Mouse (Mus musculus): ENCODE results near the gene Emp3. TPM values are rescaled to one million over a fixed set of nuclear protein-coding genes. Genes with fewer than 3 reads are reported as not detected.

The Emp3 gene
- polyA plus RNA-seq, 1 experiment from 2014 or later: 33.2 TPM

DNA sequence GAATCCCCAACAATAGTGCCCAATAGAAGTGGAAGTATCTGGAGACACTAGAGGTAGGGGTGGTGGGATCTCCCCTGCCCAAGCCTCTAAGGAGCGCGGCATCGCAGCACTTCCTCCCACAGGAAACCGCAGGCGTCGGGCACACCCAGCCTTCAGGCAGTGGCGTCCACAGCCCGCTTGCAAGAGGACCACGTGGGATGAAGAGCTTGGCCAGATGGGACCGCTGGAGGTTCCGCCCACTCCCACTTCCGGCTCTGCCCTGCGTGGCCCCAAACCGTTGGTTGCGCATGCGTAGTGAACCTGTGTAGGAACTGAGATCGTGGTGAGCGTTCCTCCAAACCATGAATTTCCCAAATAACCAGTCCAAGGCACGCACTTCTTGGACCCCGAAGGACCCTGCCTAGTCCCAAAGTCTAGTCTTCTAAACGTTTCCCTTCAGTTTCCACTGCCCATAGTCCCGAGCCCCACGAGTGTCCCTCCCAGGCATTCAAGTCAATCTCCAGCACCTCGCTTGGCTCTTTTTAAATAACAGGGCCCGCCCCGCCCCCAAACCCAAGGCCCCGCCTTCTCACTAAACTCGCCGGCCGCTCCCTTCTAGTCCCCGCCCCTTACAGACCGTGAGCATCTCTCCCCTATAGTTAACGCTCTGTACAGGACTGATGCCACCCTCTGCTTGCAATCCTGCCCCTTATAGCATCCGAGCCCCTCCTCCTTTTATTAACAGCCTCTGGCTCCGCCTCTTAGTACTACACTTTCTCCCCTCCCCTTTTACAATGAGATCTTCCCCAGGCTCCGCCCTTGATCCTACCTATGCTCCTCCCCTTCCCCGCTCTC, 1.9 kb upstream of the Emp3 start:
- peak overlapping the region; percentile 41 for H3K4me3 ChIP-seq
- under 1% methylated on average over 37 of the region's 37 CpGs for WGBS
- no peaks in the 10 kb centered on the region for H3K9me3 ChIP-seq
- ATAC-seq (ENCODE audit: low FRiP score, low read depth): peak; percentile 91
- peaks cover 13% of the 10 kb centered on the region; the same call in 1 of the 2 replicates for H3K4me1 ChIP-seq
- H3K9ac ChIP-seq: peak overlapping the region; percentile 3; the same call in 1 of the 2 replicates
- no peaks in the 10 kb centered on the region for H3K36me3 ChIP-seq
- peak overlapping the region; percentile 54 for H3K27ac ChIP-seq
- H3K27me3 ChIP-seq (replicated peaks): no peaks in the 10 kb centered on the region; the same call in 1 of the 2 replicates
- peak overlapping the region; percentile 63 for H3K4me2 ChIP-seq (replicated peaks)

DNA sequence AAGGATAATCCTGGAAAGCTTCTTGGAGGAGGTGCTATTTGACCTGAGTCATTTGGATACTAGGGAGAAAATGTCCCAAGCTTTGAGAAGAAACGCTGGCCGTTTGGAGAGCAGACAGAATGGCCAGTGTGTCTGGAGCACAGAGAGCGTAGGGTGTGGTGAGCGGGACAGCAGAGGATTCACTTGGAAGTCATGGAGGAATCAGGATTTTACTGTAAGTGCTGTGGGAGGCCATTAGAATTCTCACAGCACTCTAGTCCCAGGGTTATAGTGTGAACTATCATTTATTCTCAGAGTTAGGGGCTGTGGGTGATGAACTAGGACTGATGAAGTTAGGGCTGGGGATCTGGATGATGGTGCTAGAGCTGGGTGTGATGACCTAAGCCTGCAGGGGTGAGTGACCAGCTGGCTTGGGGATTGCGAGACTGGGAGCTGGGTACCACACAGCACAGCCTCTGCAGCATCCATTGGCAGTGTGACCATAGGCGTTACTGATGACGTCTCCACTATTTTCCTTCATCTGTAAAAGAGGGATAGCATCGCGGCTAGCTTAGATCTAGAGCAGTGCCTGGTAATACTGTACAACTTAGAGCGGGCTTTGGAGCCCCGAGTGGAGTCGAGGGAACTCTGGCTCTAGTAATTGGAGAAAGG, 871 bp upstream of the Emp3 start:
- Histone ChIP-seq H3K36me3 (no peaks in the 10 kb centered on the region), H3K4me1 (peaks cover 24% of the 10 kb centered on the region), H3K27me3 (replicated peaks) (no peaks in the 10 kb centered on the region), H3K9me3 (no peaks in the 10 kb centered on the region), H3K9ac (no peak overlapping the region), H3K4me3 (no peak overlapping the region), H3K27ac (no peak overlapping the region), H3K4me2 (replicated peaks) (peak overlapping the region; percentile 63; the same call in 1 of the 2 replicates)
- no peak for ATAC-seq (ENCODE audit: low FRiP score, low read depth)
- 85% methylated on average over 12 of the region's 12 CpGs for WGBS

DNA sequence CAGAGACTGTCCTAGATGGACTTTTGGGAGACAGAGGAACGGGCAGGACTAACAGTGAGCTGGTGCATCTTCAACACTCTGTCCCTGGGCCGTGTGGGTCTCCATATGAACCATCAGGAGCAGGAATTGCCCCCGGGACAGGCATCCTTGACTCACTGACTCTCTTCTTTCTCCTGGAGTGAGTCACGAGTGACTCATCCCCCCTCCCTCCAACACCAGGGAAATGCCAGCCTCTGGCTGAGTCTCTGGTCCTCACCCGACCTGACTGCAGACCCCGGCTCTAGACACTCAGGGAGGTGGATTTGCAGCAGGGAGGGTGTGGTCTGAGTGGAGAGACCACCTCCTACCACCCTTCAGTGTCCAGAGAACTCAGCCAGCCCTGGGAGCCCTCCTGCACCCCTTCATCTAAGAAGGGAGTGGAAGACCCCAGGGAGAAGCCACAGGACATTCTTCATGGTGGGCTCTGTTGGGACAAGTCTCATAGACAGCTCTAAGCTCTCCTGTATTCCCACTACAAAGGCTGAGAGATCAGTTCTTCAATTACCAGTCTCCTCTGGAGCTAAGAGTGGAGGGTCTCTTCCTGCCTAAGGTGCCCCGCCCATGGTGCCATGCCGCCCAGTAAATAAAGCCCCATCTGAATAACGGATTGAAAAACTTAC, 492 bp downstream of the Emp3 start:
- H3K4me1 ChIP-seq: peaks cover 38% of the 10 kb centered on the region
- WGBS: 56% methylated on average over 9 of the region's 9 CpGs
- no peak overlapping the region for H3K27ac ChIP-seq
- no peaks in the 10 kb centered on the region for H3K36me3 ChIP-seq
- no peak for ATAC-seq (ENCODE audit: low FRiP score, low read depth)
- H3K9me3 ChIP-seq: no peaks in the 10 kb centered on the region
- peak overlapping the region; percentile 11; the same call in 1 of the 2 replicates for H3K4me3 ChIP-seq
- H3K9ac ChIP-seq: no peak overlapping the region
- peak overlapping the region; percentile 42 for H3K4me2 ChIP-seq (replicated peaks)
- H3K27me3 ChIP-seq (replicated peaks): no peaks in the 10 kb centered on the region

- H3K27me3 ChIP-seq (replicated peaks): no peaks in the 10 kb centered on the region
- H3K4me2 ChIP-seq (replicated peaks): no peak overlapping the region; the same call in 1 of the 2 replicates
- 78% methylated on average over 4 of the region's 4 CpGs for WGBS
- no peaks in the 10 kb centered on the region for H3K9me3 ChIP-seq
- ATAC-seq (ENCODE audit: low FRiP score, low read depth): no peak
- H3K27ac ChIP-seq: no peak overlapping the region
- no peaks in the 10 kb centered on the region for H3K36me3 ChIP-seq
- H3K4me1 ChIP-seq: peaks cover 38% of the 10 kb centered on the region
- H3K4me3 ChIP-seq: no peak overlapping the region
- no peak overlapping the region for H3K9ac ChIP-seq
Measured at GRCm38 (mm10) chr7:45919761-45920160, 1.4 kb downstream of the Emp3 start.

DNA sequence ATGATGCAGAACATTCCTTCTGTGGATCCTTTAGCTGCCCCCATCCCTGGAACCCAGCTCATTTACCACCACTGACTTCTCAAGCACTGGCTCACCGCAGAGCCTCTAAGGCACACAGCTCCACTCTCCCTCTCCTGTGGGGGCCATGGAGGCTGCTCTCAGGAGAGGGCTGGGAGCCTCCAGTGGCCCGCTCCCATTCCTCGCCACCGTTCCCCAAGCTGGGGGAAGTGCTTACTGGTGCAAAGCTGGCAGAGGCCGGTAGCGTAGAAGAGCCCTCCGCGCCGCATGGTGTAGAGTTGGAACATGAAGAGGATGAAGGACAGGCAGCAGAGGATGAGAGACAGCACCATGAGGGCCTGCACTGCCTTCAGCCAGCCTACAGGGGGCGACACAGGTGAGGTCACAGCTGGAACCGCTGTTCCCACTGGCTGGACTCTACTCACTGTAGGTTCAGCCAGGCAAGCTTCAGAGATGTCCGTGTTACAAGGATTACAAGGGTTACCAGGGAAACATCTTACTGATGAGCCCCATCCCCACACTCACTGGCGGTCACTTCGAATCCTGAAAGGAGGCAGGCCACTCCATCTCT, 2.0 kb downstream of the Emp3 start:
- Histone ChIP-seq H3K36me3 (no peaks in the 10 kb centered on the region; the same call in 1 of the 2 replicates), H3K4me3 (no peak overlapping the region), H3K9ac (no peak overlapping the region), H3K27me3 (replicated peaks) (no peaks in the 10 kb centered on the region), H3K9me3 (no peaks in the 10 kb centered on the region), H3K4me1 (peaks cover 36% of the 10 kb centered on the region), H3K4me2 (replicated peaks) (no peak overlapping the region), H3K27ac (no peak overlapping the region)
- no peak for ATAC-seq (ENCODE audit: low FRiP score, low read depth)
- 70% methylated on average over 14 of the region's 14 CpGs for WGBS

- H3K4me2 ChIP-seq (replicated peaks): peak overlapping the region; percentile 53; the same call in 1 of the 2 replicates
- no peak overlapping the region for H3K27ac ChIP-seq
- peaks cover 31% of the 10 kb centered on the region for H3K4me1 ChIP-seq
- H3K4me3 ChIP-seq: no peak overlapping the region
- H3K27me3 ChIP-seq (replicated peaks): no peaks in the 10 kb centered on the region
- 87% methylated on average over 15 of the region's 15 CpGs for WGBS
- no peaks in the 10 kb centered on the region; the same call in 1 of the 2 replicates for H3K36me3 ChIP-seq
- no peaks in the 10 kb centered on the region for H3K9me3 ChIP-seq
- no peak for ATAC-seq (ENCODE audit: low FRiP score, low read depth)
- H3K9ac ChIP-seq: 0 out of 2 replicates have a peak overlapping the region, but pooled peaks have one; percentile 3
Measured at GRCm38 (mm10) chr7:45917926-45918325, 3.3 kb downstream of the Emp3 start.

GRCm38 (mm10) chr7:45917004-45917704, 4.0 kb downstream of the Emp3 start:
- peak overlapping the region; percentile 26; the same call in 1 of the 2 replicates for H3K9ac ChIP-seq
- H3K27me3 ChIP-seq (replicated peaks): no peaks in the 10 kb centered on the region
- H3K9me3 ChIP-seq: no peaks in the 10 kb centered on the region
- WGBS: 31% methylated on average over 13 of the region's 13 CpGs
- peak overlapping the region; percentile 53 for H3K4me2 ChIP-seq (replicated peaks)
- H3K36me3 ChIP-seq: no peaks in the 10 kb centered on the region; the same call in 1 of the 2 replicates
- peak; percentile 1; the same call in 1 of the 2 replicates for ATAC-seq (ENCODE audit: low FRiP score, low read depth)
- H3K4me3 ChIP-seq: peak overlapping the region; percentile 19; the same call in 1 of the 2 replicates
- peaks cover 25% of the 10 kb centered on the region for H3K4me1 ChIP-seq
- peak overlapping the region; percentile 68 for H3K27ac ChIP-seq

DNA sequence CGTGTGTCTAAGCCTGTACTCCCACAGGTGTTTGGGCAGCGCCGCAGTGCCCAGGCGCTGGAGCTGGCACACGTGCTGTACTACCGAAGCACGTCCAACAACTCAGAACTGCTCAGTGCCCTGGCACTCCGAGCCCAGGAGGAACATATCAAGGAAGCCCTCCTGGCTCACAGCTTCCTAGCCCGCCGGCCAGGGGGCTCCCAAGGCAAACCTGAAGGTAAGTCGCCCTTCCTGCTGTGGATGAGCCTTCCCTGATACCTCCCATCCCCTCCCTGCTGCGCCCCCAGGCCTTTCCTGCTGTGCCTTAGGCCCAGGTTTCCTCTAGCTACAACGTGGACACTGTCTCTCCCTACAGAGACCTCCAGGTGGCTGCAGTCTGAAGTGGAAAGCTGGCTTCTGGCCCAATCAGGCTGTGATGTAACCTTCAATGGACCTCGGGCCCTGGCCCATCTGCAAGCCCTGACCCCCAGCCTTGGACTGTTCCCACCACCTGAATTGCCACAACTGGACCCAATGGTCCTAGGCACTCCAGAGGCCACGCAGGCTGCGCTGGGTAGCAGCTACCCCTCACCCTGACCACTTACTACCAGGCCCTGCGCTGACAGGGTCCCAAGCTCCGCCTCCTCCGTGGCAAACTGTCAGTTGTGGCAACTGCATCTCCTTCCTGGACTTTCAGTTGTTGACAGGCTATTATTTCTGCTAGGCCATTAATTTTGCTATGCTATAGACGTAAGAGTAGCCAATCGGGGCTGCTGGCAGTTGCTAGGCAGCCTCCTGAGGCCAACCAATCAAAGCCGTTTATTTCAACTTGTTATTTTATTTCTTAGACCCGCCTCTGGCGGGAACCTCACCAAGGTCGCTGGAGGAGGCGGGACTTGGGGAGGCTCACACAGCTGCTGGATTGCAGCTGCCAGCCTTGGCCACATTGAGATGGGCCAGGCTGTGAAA, 4.9 kb downstream of the Emp3 start:
- Histone ChIP-seq H3K4me1 (peaks cover 25% of the 10 kb centered on the region), H3K27me3 (replicated peaks) (no peaks in the 10 kb centered on the region), H3K36me3 (no peaks in the 10 kb centered on the region; the same call in 1 of the 2 replicates), H3K9me3 (no peaks in the 10 kb centered on the region), H3K27ac (peak overlapping the region; percentile 68), H3K4me2 (replicated peaks) (peak overlapping the region; percentile 53), H3K9ac (peak overlapping the region; percentile 30), H3K4me3 (peak overlapping the region; percentile 19; the same call in 1 of the 2 replicates)
- ATAC-seq (ENCODE audit: low FRiP score, low read depth): peak; percentile 90
- WGBS: 38% methylated on average over 26 of the region's 26 CpGs

DNA sequence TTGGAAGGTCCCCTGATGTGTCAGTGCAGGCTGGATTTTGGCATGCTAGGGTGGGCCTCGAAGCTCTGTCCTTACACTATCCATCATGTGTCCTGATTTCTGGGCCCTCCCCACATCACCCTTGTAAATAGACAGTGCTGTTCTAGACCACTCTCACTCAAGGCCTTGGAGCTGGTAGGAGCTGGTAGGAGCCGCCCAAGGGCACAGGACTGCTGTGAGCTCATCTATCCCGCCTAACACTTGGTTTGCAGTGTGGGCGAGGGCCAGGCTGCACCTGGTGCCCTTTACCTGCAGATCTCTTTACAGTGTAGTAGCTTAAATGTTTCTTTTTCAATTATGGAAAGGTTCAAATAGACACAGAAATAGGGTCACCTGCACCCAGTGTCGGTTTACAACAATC, 6.2 kb downstream of the Emp3 start:
- 85% methylated on average over 5 of the region's 5 CpGs for WGBS

GRCm38 (mm10) chr7:45914067-45914466, 7.1 kb downstream of the Emp3 start:
- peaks cover 20% of the 10 kb centered on the region for H3K36me3 ChIP-seq
- H3K4me2 ChIP-seq (replicated peaks): no peak overlapping the region
- no peaks in the 10 kb centered on the region for H3K27me3 ChIP-seq (replicated peaks)
- no peak overlapping the region for H3K4me3 ChIP-seq
- WGBS: 88% methylated on average over 6 of the region's 6 CpGs
- H3K9me3 ChIP-seq: no peaks in the 10 kb centered on the region
- peaks cover 25% of the 10 kb centered on the region for H3K4me1 ChIP-seq
- no peak overlapping the region for H3K27ac ChIP-seq
- H3K9ac ChIP-seq: no peak overlapping the region
- no peak for ATAC-seq (ENCODE audit: low FRiP score, low read depth)

More for the DNA sequence above, 6.2 kb downstream of the Emp3 start:
- Histone ChIP-seq H3K27me3 (replicated peaks) (no peaks in the 10 kb centered on the region), H3K36me3 (peaks cover 11% of the 10 kb centered on the region), H3K4me1 (peaks cover 25% of the 10 kb centered on the region), H3K27ac (no peak overlapping the region), H3K4me2 (replicated peaks) (no peak overlapping the region), H3K9me3 (no peaks in the 10 kb centered on the region), H3K4me3 (no peak overlapping the region), H3K9ac (no peak overlapping the region)
- no peak for ATAC-seq (ENCODE audit: low FRiP score, low read depth)

Measured in neural tube, embryonic 12.5 days (tissue).